Mouse (Mus musculus) embryonic facial prominence, embryonic 13.5 days (tissue): Measurements from ENCODE around the gene Ptpn13. TPM values are rescaled to one million over a fixed set of nuclear protein-coding genes. Genes with fewer than 3 reads are reported as not detected.

ENCODE experiments used
- ATAC-seq: fragments of 200-750 bp; cut with Nextera tagmentation; 2 replicates; pipeline ENCODE4 v1.8.0; 2017; ENCODE audit warnings: low read depth; ENCODE audit not compliant: insufficient number of reproducible peaks, insufficient read depth, low FRiP score, low TSS enrichment
- H3K27ac ChIP-seq: fragments of 300-500 bp; sonication (generic); 2 replicates; pipeline ENCODE4 v1.5.1; 2015; ENCODE audit warnings: moderate library complexity, mild to moderate bottlenecking, inconsistent platforms
- H3K27me3 ChIP-seq: fragments of 300-500 bp; sonication (generic); 2 replicates; pipeline ENCODE4 v1.6.1; 2015; ENCODE audit warnings: mild to moderate bottlenecking, inconsistent platforms
- H3K36me3 ChIP-seq: fragments of 300-500 bp; sonication (generic); 2 replicates; pipeline ENCODE4 v1.6.1; 2015; ENCODE audit warnings: mild to moderate bottlenecking, inconsistent platforms
- H3K4me1 ChIP-seq: fragments of 300-500 bp; sonication (generic); 2 replicates; pipeline ENCODE4 v1.6.1; 2015; ENCODE audit warnings: inconsistent platforms
- H3K4me2 ChIP-seq: fragments of 300-500 bp; sonication (generic); 2 replicates; pipeline ENCODE4 v1.6.1; 2015; ENCODE audit warnings: moderate library complexity, mild to moderate bottlenecking, inconsistent platforms
- H3K4me3 ChIP-seq: fragments of 300-500 bp; sonication (generic); 2 replicates; pipeline ENCODE4 v1.5.1; 2015; ENCODE audit warnings: mild to moderate bottlenecking, inconsistent platforms
- H3K9ac ChIP-seq: fragments of 300-500 bp; sonication (generic); 2 replicates; pipeline ENCODE4 v1.6.1; 2015; ENCODE audit warnings: mild to moderate bottlenecking, inconsistent platforms
- H3K9me3 ChIP-seq: fragments of 300-500 bp; sonication (generic); 2 replicates; pipeline ENCODE4 v1.6.1; 2016; ENCODE audit warnings: inconsistent platforms
- whole genome bisulfite sequencing: fragments of 180-500 bp; shearing (Covaris S2); methylation state at CpG from one replicate; pipeline ENCODE4 v1.1.7; 2015; ENCODE audit warnings: mixed read lengths; 5-methylcytosine and 5-hydroxymethylcytosine counted together
- polyA plus RNA-seq: library from polyadenylated mRNA; unstranded; fragments of >200 nt; fragmentation: Nextera tagmentation; extraction: Ambion mirVana; gene quantifications from 2 replicates; pipeline ENCODE4 v1.2.1, GENCODE M21; 2015

Ptpn13 gene
- polyA plus RNA-seq, 1 experiment from 2014 or later: 18.0 TPM

GRCm38 (mm10) chr5:103395683-103396082, 29.3 kb upstream of the Ptpn13 start:
- Histone ChIP-seq H3K27ac (no peak overlapping the region), H3K9ac (no peak overlapping the region), H3K4me3 (no peak overlapping the region), H3K9me3 (no peaks in the 10 kb centered on the region), H3K27me3 (no peaks in the 10 kb centered on the region), H3K4me2 (no peak overlapping the region), H3K4me1 (peaks cover 5% of the 10 kb centered on the region; the same call in 1 of the 2 replicates), H3K36me3 (no peaks in the 10 kb centered on the region)
- WGBS: 69% methylated on average over 5 of the region's 5 CpGs
- no peak for ATAC-seq

GRCm38 (mm10) chr5:103397429-103397828, 27.6 kb upstream of the Ptpn13 start:
- Histone ChIP-seq H3K4me2 (no peak overlapping the region), H3K4me1 (peaks cover 5% of the 10 kb centered on the region; the same call in 1 of the 2 replicates), H3K9ac (no peak overlapping the region), H3K9me3 (no peaks in the 10 kb centered on the region), H3K27me3 (no peaks in the 10 kb centered on the region), H3K27ac (no peak overlapping the region), H3K4me3 (no peak overlapping the region), H3K36me3 (no peaks in the 10 kb centered on the region)
- ATAC-seq: no peak
- WGBS: 87% methylated on average over 4 of the region's 4 CpGs

GRCm38 (mm10) chr5:103404213-103404968, 20.6 kb upstream of the Ptpn13 start:
- Histone ChIP-seq H3K27me3 (no peaks in the 10 kb centered on the region), H3K4me1 (no peaks in the 10 kb centered on the region), H3K4me2 (no peak overlapping the region), H3K9me3 (no peaks in the 10 kb centered on the region), H3K27ac (no peak overlapping the region), H3K36me3 (no peaks in the 10 kb centered on the region), H3K9ac (no peak overlapping the region), H3K4me3 (no peak overlapping the region)
- WGBS: 76% methylated on average over 12 of the region's 12 CpGs
- no peak for ATAC-seq

DNA sequence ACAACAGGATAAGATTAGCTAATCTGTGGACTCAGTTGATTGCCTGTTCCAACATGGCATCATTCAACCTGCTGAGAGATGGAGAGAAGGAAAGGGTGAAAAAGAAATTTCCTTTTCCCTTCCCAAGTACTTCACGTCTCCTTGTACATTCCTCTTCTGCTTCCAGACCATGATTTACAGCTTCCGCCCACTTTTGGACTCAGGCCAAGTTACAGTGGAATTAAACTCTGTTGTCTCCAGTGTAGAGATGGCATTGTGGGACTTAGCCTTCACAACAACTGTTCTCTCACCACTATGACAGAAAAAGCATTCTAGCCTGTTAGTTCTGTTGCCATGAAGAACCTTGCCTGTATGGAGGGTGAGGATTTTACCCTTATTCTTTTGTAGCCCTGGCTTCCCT, 19.1 kb upstream of the Ptpn13 start:
- no peaks in the 10 kb centered on the region for H3K4me1 ChIP-seq
- no peak overlapping the region for H3K4me2 ChIP-seq
- no peak overlapping the region for H3K4me3 ChIP-seq
- H3K9me3 ChIP-seq: no peaks in the 10 kb centered on the region
- no peak overlapping the region for H3K27ac ChIP-seq
- no peaks in the 10 kb centered on the region for H3K27me3 ChIP-seq
- no peak for ATAC-seq
- no peak overlapping the region for H3K9ac ChIP-seq
- WGBS: 33% methylated on average over 2 of the region's 2 CpGs
- H3K36me3 ChIP-seq: no peaks in the 10 kb centered on the region

- H3K27ac ChIP-seq: 0 out of 2 replicates have a peak overlapping the region, but pooled peaks have one; percentile 39
- no peak overlapping the region for H3K9ac ChIP-seq
- H3K4me2 ChIP-seq: no peak overlapping the region
- H3K36me3 ChIP-seq: no peaks in the 10 kb centered on the region
- 0 out of 2 replicates have a peak, but pooled peaks have one; percentile 59 for ATAC-seq
- H3K27me3 ChIP-seq: no peaks in the 10 kb centered on the region
- WGBS: 33% methylated on average over 10 of the region's 10 CpGs
- no peak overlapping the region for H3K4me3 ChIP-seq
- no peaks in the 10 kb centered on the region for H3K4me1 ChIP-seq
- H3K9me3 ChIP-seq: no peaks in the 10 kb centered on the region
Measured at GRCm38 (mm10) chr5:103412020-103412747, 12.8 kb upstream of the Ptpn13 start.

DNA sequence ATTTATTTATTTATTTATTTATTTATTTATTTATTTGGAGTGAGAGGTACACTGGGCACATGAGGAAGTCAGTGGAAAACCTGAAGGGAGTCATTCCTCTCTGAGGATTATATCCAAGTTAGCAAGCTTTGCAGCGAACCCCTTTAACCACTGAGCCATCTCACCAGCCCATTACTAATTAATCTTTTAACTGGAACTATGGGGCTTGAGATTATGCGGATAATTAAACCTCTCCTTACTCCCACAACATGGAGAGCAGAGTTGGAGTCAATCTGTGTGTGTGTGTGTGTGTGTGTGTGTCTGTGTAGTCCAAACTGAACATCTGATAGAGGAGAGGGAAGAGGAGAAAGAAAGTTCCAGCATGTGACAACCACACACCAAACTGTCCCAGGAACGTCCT, 10.4 kb upstream of the Ptpn13 start:
- WGBS: 63% methylated on average over 3 of the region's 3 CpGs
- Histone ChIP-seq H3K27ac (no peak overlapping the region), H3K4me2 (no peak overlapping the region), H3K27me3 (no peaks in the 10 kb centered on the region), H3K4me3 (no peak overlapping the region), H3K4me1 (no peaks in the 10 kb centered on the region), H3K9ac (no peak overlapping the region), H3K36me3 (no peaks in the 10 kb centered on the region), H3K9me3 (no peaks in the 10 kb centered on the region)
- ATAC-seq: no peak

DNA sequence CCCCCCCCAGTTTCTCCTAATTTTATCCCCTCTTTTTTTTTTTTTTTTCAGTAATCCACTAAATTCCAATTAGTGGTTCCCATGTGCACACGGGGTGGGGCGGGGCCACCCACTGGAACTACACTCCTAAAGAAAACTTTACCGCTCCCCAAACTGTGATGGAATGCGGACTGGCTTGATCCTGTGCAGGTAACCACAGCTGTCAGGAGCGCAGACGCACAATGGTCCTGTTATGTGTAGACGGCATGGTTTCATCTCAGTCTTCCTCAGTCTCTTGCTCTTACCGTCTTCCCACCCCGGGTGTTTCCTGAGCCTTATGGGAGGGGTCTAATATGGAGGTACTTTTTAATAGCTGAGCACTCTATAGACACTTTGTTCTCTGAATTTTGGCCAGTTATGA, 7.0 kb upstream of the Ptpn13 start:
- 63% methylated on average over 9 of the region's 9 CpGs for WGBS
- H3K4me1 ChIP-seq: peaks cover 15% of the 10 kb centered on the region
- no peak overlapping the region; the same call in 1 of the 2 replicates for H3K27ac ChIP-seq
- no peaks in the 10 kb centered on the region for H3K36me3 ChIP-seq
- H3K9ac ChIP-seq: no peak overlapping the region
- no peak overlapping the region for H3K4me2 ChIP-seq
- no peaks in the 10 kb centered on the region for H3K9me3 ChIP-seq
- ATAC-seq: no peak
- no peak overlapping the region for H3K4me3 ChIP-seq
- H3K27me3 ChIP-seq: 0 out of 2 replicates have a peak, but pooled peaks cover 10% of the 10 kb centered on the region

GRCm38 (mm10) chr5:103418886-103419285, 6.1 kb upstream of the Ptpn13 start:
- ATAC-seq: no peak
- H3K27ac ChIP-seq: no peak overlapping the region
- WGBS: 52% methylated on average over 3 of the region's 3 CpGs

GRCm38 (mm10) chr5:103420568-103420967, 4.4 kb upstream of the Ptpn13 start:
- WGBS: 30% methylated on average over 10 of the region's 10 CpGs
- Histone ChIP-seq H3K4me2 (no peak overlapping the region; the same call in 1 of the 2 replicates), H3K27ac (peak overlapping the region; percentile 48; the same call in 1 of the 2 replicates), H3K4me3 (no peak overlapping the region), H3K9me3 (no peaks in the 10 kb centered on the region), H3K9ac (no peak overlapping the region), H3K36me3 (no peaks in the 10 kb centered on the region), H3K27me3 (peaks cover 16% of the 10 kb centered on the region; the same call in 1 of the 2 replicates), H3K4me1 (peaks cover 28% of the 10 kb centered on the region)
- ATAC-seq: no peak

More at GRCm38 (mm10) chr5:103418886-103419285, 6.1 kb upstream of the Ptpn13 start:
- Histone ChIP-seq H3K4me1 (peaks cover 21% of the 10 kb centered on the region), H3K4me3 (no peak overlapping the region), H3K27me3 (peaks cover 15% of the 10 kb centered on the region; the same call in 1 of the 2 replicates), H3K9me3 (no peaks in the 10 kb centered on the region), H3K4me2 (no peak overlapping the region), H3K36me3 (no peaks in the 10 kb centered on the region), H3K9ac (no peak overlapping the region)

DNA sequence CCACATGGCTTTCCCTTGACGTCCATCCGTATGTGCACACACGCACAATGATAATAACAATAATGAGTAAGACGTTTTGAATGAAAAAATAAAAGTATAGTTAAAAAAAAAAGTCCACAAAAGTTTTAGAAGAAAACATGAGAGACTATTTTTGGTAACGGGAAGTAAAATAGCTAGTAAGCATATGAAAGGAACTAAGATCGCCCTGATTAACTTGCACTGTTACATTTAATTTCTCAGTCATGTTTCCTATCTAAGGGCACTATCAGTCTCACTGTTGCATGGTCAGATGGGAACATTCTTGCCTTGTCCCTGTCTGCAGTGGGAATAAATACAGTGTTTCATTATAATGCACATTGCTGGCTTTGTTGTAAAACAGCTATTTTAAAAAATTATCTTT, 2.4 kb upstream of the Ptpn13 start:
- Histone ChIP-seq H3K27ac (no peak overlapping the region), H3K9me3 (no peaks in the 10 kb centered on the region), H3K4me3 (no peak overlapping the region), H3K36me3 (no peaks in the 10 kb centered on the region), H3K27me3 (peaks cover 16% of the 10 kb centered on the region; the same call in 1 of the 2 replicates), H3K4me1 (peaks cover 39% of the 10 kb centered on the region), H3K4me2 (no peak overlapping the region), H3K9ac (no peak overlapping the region)
- ATAC-seq: no peak
- 63% methylated on average over 6 of the region's 6 CpGs for WGBS

- H3K36me3 ChIP-seq: no peaks in the 10 kb centered on the region
- H3K9ac ChIP-seq: no peak overlapping the region
- peak overlapping the region; percentile 91 for H3K4me2 ChIP-seq
- H3K4me1 ChIP-seq: peaks cover 39% of the 10 kb centered on the region
- no peak overlapping the region for H3K27ac ChIP-seq
- H3K27me3 ChIP-seq: peaks cover 16% of the 10 kb centered on the region; the same call in 1 of the 2 replicates
- ATAC-seq: no peak
- 20% methylated on average over 6 of the region's 6 CpGs for WGBS
- peak overlapping the region; percentile 87; the same call in 1 of the 2 replicates for H3K4me3 ChIP-seq
- H3K9me3 ChIP-seq: no peaks in the 10 kb centered on the region
Measured at GRCm38 (mm10) chr5:103423305-103423926, 1.6 kb upstream of the Ptpn13 start.
